Mouse (Mus musculus) gastrocnemius, adult 8-10 months (tissue): ENCODE data around the gene Mcat. TPM values are rescaled to one million over a fixed set of nuclear protein-coding genes. Genes with fewer than 3 reads are reported as not detected.

ENCODE experiments used
- DNase-seq, 2 experiments: peaks; one replicate each; pipeline ENCODE4 v3.0.0; 2022; ENCODE audit warnings: low spot score in 2 of 2
- total RNA-seq, 4 experiments: library from RNA; stranded (reverse); gene quantifications; 2 replicates each; pipeline ENCODE4 v1.2.4; 2022

Mcat gene
- total RNA-seq, 4 experiments from 2014 or later = 21.9 to 25.0 (median 23.2) TPM

DNA sequence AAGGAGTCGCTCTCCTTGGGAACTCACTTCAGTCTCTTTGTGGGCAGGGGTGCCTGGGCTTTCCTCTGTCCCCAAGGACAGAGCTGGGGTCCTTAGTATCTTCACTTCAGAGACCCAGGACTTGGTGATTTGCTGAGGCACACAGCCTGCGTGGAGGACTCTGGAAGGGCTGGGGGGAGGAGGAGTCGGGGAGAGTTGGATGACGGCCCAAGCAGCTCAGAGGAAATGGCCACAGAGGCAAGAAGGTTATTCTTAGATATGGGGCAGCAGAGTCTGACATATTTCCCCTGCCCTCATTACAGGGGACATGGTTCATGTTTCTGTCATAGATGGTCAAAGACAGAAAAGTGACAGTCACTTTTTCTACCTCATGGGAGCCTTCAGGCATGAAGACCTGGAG is 23.7 kb downstream of the Mcat start:
- peak; percentile 59 to 73 for DNase-seq

DNA sequence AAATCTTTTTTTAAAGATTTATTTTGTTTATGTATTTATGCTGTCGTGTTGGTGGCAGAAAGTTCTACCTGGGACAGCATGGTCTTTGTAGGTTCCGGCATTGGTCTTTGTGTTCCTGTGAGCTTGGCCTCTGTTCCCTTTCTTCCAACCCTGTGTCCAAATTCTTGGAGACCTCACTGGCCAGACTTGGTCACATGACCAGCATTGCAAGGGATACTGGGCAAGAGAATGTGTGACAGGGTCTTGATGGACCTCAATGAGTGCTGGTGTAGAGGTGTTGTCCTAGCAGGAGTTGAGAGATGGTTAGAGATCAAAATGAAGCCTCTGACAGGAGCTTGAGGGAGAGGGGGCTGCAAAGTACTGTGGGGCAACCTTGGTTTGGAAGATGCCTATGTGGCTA is 24.7 kb downstream of the Mcat start:
- no peak for DNase-seq

DNA sequence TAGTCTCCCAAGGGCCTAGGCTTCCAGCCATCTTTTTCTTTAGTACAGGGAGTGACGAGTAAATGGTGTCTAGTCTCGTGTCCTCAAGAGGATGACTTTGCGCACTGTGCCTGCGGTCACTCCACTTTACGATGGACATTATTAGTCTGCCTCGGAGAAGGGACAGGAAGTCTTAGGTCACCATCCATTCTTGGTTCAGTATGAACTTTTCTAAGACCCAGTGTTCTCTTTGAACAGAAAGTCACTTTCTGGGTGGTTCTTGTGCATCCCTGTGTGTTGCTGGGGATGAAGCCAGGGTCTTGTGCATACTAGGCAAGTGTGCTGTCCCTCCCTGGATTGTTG is 27.7 kb downstream of the Mcat start:
- DNase-seq = no peak

DNA sequence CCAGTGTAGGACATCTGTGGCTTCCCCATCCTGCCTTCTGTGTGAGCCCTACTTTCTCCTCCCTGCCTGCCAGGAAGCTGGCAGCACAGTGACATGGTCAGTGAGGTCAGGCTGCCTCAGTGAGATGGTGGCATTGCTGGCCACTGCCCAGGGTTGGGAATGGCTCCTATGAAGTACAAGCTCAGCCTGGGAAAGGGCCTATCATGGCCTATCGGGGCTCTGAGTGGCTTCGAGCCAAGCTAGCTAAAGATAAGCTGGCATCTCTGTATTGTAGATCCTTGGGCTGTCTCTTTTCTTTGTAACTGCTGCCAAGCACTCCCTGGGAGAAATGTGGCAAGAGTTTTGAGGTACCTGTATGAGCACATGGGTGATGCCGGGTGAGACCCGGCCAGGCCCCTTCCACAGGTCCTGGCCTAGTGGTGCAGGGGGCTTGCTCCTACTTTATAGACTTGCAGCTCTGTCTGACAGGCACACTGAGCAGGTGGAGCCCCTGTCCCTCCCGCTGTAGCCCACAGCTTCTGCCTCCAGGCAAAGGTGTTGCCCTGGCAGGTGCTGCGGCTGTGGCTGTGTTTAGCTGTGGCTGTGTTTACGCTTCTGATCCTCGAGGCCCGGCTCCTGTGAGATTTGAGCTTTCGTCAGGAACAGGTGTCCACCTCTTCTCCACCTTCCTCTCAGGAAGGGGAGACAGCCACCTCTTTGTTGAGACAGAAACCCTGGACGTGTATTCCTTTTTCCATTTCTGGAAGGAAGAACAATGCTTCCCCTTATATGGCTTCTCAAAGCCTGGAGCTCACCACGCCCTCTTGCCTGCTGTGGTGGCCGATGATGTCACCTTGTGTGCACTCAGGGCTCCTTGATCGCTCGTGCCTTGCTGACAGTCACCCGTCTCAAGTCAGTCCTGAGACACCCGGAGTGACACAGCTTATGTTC is 28.4 kb downstream of the Mcat start:
- DNase-seq = no peak

DNA sequence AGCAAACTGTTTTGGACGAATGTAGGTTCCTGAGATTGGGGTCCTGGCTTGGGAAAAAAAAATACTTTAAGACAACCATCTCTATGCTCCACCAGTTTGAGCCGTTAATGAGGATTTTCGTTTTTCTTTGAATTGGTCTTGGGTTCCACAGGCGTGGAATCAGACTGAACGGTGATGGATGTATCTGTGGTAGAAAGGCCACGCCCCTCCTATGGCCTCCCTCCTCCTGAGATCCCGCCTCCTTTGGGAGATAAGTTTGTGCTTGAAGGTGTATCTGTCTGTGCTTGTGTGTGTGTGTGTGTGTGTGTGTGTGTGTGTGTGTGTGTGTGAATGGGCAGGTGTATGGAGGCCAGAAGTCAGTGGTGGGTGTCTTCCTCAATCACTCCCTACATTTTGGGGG is 31.0 kb downstream of the Mcat start:
- DNase-seq = no peak

DNA sequence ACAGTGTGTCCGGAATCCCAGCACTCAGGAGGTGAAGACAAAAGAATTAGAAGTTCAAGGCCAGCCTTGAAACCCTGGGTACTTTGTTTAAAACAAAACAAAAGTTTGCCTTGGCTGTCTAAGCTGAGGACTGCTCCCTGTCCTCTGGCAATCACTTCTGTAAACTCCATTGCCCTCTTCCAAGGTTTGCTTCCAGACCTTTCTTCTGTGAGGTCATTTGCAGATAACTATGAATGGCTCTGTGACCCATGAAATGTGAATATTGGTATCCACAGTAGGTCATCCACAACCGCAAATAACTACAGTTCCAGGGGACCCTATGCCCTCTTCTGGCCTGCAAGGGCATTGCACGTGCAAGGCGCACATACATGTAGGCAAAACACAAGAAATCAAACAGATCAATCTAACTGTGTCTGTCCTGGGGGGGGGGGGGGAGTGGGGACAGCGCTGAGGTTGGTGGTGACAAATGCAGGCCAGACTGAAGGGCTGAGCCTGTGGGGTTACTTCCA is 31.6 kb downstream of the Mcat start:
- no peak for DNase-seq

DNA sequence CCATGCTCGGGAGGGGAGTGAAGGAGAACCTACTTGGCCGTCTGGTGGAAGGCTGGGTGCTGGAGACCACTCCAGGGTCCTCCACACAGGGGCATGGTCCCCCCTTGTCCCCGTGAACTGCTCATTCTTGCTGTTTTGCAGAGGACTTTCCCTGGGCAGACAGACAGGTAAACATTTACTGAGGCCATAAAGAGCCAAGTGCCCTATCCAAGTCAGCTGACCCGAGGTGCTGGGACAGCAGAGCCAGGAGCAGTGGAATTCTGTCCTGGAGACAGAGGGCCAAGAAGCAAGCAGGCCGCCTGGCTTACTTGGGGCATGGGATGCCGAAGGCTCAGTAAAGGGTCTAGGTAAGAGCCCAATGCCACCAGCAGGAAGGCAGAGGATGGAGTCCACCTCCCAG is 32.9 kb downstream of the Mcat start:
- DNase-seq = peak in 1 of 2 experiments; percentile 22

DNA sequence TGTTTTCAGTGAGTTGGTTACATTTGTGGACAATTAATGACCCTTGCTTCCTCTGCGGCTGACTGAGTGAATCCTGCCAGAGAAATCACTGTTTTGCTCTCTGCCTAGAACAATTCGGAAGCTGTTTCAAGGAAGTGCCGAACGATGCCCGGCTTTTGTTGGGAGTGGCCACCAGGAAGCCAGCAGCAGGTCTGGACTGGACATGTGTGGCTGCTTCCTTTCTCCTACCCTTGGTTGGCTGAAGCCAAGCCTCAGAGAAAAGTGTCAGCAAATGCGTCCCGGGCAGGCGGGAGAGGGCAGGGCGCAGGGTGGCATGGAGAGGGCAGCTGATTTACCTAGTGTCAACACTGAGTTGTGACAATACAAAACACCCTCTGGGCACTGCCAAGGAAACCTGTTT is 33.4 kb downstream of the Mcat start:
- DNase-seq = no peak

DNA sequence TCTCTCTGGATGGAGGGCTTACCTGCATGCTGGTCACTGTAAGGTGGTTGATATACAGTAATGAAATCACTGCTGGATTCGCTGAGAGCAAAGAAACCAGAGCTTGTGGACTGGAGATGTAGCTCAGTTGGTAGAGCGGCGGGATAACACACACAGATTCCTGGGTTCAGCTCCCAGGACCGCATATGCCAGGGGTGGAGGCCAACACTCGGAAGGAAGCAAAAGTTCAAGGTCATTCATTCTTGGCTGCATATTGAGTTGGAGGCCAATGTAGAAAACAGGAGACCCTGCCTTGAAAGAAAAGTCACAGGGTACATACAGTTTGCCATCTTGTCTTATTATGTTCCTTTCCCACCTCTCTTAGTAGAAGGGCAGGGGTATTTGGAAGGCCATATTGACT is 33.8 kb downstream of the Mcat start:
- no peak for DNase-seq

DNA sequence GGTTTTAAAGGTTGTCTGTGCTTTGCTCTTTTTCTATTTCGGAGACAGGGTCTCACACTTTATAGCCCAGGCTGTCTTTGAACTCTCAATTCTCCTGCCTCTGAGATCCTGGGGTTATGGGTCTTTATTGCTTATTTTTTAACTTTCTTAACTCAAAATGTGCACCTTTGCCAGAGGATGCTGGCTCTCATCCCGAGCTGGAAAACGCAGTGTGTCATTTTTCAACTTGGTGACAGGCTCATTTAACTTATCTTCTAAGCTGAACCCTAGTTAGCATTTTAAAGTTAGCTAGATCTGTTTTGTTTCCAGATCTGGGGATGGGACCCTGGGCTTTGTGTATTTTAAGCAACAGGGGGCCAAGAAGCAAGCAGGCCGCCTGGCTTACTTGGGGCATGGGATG is 34.7 kb downstream of the Mcat start:
- no peak for DNase-seq

DNA sequence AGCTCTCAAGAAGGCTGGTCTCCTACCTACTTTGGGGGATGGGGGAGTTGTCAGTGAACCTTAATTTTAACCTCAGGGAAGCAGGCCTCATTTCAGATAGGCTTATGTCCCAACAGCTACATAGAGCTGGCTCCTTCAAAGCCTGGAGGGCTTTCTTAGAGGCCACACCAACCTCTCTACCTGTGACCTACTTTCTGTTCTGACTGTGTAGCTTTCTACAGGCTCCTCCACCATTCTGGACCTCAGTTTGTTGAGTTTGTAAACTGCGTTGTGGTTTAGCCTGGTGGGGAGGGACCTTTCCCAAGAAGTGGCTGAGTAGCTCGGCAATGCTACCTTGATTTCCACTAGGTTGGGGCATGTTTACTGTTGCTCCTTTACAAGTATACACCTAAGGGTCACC is 35.8 kb downstream of the Mcat start:
- DNase-seq = no peak

DNA sequence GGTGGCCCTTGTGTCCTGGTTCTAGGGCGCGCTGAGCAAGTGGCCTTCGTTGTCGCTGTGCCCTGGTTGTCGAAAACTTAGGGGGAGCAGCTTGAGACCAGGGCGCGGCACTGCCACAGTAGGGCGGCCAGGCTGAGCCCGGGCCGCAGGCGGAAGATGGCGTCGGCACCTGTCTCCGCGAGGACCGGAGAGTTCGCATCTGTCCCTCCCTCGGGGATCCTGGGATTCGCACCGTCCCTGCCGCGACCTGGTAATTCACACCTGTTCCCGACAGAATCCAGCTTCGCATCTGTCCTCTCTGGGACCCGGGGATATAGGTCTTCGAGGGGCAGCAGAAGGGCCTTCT is 36.5 kb downstream of the Mcat start:
- no peak for DNase-seq

DNA sequence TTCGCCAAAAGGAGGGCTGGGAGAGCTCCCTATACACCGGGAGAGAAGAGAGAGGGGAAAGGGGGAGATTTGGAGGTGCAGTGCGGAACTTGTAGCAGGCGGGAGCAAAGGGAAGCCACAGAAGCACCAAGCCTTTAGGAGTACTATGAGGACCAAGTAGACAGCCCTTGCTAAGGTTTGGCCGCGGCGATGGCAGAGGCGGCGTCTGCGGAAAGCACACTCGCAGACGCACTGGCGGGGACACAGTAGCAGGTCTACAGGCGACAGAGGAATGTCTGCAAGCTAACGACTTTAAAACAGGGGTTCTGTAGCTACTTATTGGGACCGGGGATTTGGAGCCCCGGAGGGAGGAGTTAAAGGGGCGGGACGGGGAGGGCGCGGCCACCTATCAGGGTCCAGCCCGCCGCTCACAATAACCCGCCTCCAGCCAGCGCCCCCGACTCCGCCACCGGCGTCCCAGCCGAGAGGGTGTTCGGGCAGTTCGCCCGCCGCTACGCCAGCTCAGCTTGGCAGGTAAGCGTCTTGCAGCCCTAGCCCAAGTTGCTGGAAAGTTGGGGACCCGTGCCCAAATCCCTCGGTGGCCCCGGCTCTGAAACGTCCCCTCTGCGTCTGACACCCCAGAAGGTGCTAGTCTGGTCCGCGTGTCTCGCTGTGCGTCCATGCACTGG is 37.0 kb downstream of the Mcat start, which contains the start of gene Bik:
Gene Bik (plus strand): TSS at position 439 of the 668 bp plus-strand sequence.
- peak in 1 of 2 experiments; percentile 32 for DNase-seq

DNA sequence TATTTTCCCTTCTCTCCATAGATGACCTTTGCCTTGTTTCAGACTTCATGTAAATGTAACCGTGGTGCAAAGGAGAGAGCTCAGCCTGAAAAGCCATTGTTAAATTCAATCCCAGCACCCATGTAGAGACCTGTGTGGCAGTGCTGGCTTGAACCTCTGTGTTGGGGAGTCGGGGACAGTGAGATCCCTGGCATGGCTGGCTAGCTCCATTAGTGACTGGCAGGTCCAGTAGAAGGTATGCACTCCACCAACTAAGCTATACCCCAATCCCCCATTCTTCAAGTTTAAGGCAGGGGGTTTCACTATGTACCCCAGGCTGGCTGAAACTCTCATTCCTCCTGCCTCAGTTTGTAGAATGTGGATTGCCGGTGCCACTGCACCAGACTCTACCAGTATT is 39.3 kb downstream of the Mcat start:
- DNase-seq = no peak

DNA sequence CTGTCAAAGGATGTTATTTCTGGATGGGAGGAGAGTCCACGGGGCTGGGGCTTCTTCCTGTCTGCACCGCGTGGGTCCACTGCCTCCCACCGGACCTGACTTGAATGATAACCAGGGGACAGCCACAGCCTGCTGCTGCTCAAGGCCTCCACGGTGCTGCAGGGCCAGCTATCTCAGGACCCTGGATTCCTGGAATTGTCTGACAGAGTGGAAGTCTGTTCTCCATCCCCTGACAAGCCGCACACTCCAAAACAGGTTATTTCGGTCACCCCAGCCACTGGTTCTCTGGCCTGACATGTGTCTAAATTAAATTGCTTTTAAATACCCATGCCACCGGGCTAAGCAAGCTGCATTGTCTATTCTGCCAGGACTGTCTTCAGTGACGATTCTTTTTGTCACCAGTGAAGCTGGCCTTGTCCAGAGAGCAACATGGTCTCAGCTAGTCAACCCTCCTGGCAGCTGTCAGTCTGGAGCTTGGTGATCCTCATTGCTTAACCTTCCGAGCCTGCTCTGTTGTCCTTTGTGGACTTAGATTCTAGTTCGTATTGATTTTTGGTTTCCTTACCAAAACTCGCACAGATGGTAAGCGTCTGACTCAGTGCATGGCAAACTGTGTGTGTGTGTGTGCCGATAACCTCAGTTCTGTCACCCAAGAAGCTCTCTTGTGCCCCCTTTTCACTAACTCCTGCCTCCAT is 39.8 kb downstream of the Mcat start:
- DNase-seq = no peak

DNA sequence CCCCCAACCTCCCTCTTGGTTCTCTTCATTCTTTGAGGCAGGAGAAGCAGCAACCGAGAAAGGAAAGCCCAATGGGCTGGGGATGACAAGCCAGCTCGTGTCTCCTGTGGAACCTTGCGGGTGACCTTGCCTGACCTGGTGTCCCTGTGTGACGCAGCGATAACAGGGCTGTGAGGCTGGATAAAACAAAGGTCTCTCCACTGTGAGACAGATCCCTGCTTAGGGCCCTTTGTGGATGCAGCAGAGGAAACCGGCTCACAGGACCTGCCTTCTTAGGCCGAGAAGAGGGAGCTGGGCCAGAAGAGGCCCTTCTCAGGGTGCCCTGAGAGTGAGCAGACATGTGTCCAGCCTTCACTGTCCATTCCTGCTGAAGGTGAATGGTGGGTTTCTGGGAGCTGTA is 40.4 kb downstream of the Mcat start:
- no peak for DNase-seq

DNA sequence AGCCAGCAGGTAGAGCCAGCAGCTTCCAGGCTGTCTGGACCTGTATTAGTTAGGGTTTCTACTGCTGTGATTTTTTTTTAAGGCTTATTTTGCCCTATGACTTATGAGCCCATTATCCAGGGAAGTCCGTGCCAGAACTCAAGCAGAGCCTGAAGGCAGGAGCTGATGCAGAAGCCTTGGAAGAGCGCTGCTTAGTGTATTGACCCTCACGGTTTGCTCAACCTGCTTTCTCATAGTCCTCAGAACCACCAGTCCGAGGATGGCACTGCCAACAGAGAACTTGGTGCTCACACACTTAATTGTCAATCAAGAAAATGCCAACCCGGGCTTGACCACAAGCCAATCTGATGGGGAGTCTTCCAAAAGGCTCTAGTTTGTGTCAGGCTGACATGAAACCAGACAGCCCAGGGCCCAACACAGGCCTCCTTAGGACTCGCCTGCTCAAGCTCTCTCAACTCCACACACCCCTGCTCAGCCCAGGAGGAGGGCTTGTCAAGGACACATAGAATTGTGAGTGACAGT is 42.7 kb downstream of the Mcat start:
- no peak for DNase-seq

DNA sequence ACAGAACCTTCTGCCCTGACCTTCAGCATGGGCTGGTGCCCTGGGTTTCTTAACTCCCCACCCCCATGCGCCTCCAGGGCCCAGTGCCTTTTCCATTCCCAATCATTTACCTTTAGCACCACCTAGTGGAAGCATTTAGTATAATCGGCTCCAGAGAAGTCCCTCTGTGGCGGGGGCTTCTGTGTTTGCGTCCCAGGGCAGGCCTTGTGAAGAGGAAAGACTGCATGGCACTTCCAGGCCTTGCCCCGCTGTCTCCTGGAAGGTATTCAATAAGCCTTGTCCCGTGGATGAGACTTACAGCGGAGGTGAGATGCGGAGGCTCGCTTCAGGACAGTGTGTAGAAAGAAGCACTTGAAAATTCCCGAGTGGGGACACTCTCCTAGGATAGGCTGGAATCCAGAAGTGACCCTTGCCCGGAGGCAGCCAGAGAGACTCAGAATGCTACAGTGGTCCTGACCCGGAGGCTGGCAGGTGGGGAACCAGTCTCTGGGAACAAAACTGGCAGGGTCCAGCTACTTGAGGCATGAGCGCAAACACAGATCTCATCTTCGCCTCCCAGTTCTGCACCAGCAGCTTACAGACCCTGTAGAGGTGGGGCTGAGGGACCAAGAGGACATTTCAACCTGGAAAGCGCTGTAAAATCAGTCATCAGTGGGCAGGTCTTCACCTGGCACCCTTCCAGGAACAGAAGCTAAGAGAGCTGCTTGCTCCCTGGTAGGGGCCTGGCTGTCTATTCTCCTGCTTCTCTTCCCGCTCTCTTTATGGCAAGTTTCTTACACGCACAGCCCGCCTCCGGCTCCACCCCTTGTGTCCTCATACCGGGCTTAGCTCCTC is 45.2 kb downstream of the Mcat start:
- DNase-seq = peak; percentile 55

DNA sequence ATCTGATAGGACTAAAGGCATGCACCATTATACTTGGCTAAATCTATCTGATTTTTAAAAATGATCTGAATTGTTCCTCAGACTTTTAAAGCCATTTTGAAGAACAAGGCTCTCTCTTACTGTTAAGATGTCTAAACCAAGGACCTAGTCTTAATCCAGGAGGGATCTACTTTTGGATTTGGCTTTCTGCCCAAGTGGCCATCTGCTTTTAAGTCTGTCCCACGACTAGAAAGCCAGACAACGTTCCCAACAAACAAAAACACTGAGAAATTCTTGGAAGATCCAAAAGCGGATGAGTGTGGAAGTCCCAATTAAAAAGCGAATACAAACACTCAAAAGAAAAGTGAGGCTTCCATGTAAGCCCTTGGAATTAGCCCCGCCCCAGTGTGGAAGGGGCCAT is 48.6 kb downstream of the Mcat start:
- DNase-seq = no peak

DNA sequence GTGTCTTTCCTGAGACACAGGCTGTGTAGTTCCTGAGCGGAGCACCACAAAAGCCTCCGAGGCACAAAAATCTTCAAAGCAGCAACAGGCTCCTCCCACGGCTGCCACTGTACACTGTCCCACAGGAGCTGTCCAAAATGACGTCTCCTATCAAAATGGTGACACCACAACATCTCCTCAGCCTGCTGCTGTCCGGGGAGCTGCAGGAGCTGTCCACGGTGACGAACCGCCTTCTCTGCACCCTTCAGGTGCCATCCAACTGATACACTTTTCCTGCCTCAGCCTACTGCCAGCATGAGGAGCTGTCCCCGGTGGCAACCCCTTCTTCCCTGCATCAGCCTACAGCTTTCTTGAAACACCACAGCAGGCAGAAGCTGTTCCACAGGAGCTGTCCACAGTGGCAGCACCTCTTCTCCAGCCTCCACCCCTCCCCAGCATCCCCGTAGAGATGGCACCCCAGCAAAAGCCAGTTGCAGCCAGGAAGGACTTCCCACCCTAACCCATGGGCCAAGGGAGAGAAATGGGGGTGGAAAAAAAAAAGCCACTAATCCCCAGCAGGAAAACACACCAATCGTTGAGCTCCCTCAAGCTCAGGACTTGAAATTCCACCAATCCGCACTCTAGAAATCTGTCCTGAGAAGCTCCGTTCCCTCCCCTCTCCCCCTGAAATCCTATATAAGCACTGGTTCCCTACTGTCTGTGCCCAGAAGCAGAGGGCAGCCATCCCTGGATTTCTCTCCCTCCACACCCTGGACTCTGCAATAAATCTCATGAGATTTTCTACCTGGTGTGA is 50.9 kb downstream of the Mcat start:
- no peak for DNase-seq
